Mouse (Mus musculus) kidney, embryonic 15.5 days (tissue): Measurements from ENCODE around the gene Olfr1305. TPM values are rescaled to one million over a fixed set of nuclear protein-coding genes. Genes with fewer than 3 reads are reported as not detected.

Source experiments
- ATAC-seq: fragments of 200-750 bp; cut with Nextera tagmentation; replicated peaks from 2 replicates; pipeline ENCODE4 v1.8.0; 2017; ENCODE audit warnings: moderate TSS enrichment; ENCODE audit not compliant: low FRiP score
- H3K27ac ChIP-seq: fragments of 300-500 bp; sonication (generic); 2 replicates; pipeline ENCODE4 v1.5.1; 2015; ENCODE audit warnings: mild to moderate bottlenecking, inconsistent platforms
- H3K27me3 ChIP-seq: fragments of 300-500 bp; sonication (generic); 2 replicates; pipeline ENCODE4 v1.6.1; 2015; ENCODE audit warnings: inconsistent platforms
- H3K36me3 ChIP-seq: fragments of 300-500 bp; sonication (generic); 2 replicates; pipeline ENCODE4 v1.6.1; 2015; ENCODE audit warnings: inconsistent platforms
- H3K4me1 ChIP-seq: fragments of 300-500 bp; sonication (generic); 2 replicates; pipeline ENCODE4 v1.6.1; 2015; ENCODE audit warnings: inconsistent platforms
- H3K4me2 ChIP-seq: fragments of 300-500 bp; sonication (generic); 2 replicates; pipeline ENCODE4 v1.6.1; 2015; ENCODE audit warnings: moderate library complexity, mild to moderate bottlenecking, inconsistent platforms
- H3K4me3 ChIP-seq: fragments of 300-500 bp; sonication (generic); replicated peaks from 2 replicates; pipeline ENCODE4 v1.5.1; 2015; ENCODE audit warnings: mild to moderate bottlenecking, inconsistent platforms
- H3K9ac ChIP-seq: fragments of 300-500 bp; sonication (generic); 2 replicates; pipeline ENCODE4 v1.6.1; 2015; ENCODE audit warnings: mild to moderate bottlenecking, inconsistent platforms
- H3K9me3 ChIP-seq: fragments of 300-500 bp; sonication (generic); replicated peaks from 2 replicates; pipeline ENCODE4 v1.6.1; 2016; ENCODE audit warnings: inconsistent platforms
- WGBS: fragments of 180-500 bp; shearing (Covaris S2); methylation state at CpG from one replicate; pipeline ENCODE4 v1.1.7; 2015; ENCODE audit warnings: mixed read lengths; 5-methylcytosine and 5-hydroxymethylcytosine counted together
- polyA plus RNA-seq: library from polyadenylated mRNA; unstranded; fragments of >200 nt; fragmentation: Nextera tagmentation; extraction: Ambion mirVana; gene quantifications from 2 replicates; pipeline ENCODE4 v1.2.1, GENCODE M21; 2015

Olfr1305 gene
- not detected in 2 replicates for polyA plus RNA-seq

- no peaks in the 10 kb centered on the region for H3K4me1 ChIP-seq
- no peaks in the 10 kb centered on the region for H3K9me3 ChIP-seq
- ATAC-seq: no peak
- H3K9ac ChIP-seq: no peak within 1 kb of the TSS
- H3K27me3 ChIP-seq: no peaks in the 10 kb centered on the region
- no peak within 1 kb of the TSS for H3K27ac ChIP-seq
- H3K4me3 ChIP-seq: no peak within 1 kb of the TSS
- H3K4me2 ChIP-seq: no peak within 1 kb of the TSS
- 87% methylated on average over 2 of the region's 2 CpGs for WGBS
- H3K36me3 ChIP-seq: no peaks in the 10 kb centered on the region
Observed at GRCm38 (mm10) chr2:111877049-111877448, at the start of gene Olfr1305. TSS of gene Olfr1305 (minus strand) at chr2:111877149.

GRCm38 (mm10) chr2:111916171-111916570, 39.2 kb upstream of the Olfr1305 start, which contains the start of gene Olfr1306:
TSS of gene Olfr1306 (minus strand) at chr2:111916271.
- Histone ChIP-seq H3K9ac (no peak within 1 kb of the TSS), H3K9me3 (no peaks in the 10 kb centered on the region), H3K4me1 (no peaks in the 10 kb centered on the region), H3K27me3 (no peaks in the 10 kb centered on the region), H3K4me3 (no peak within 1 kb of the TSS), H3K36me3 (no peaks in the 10 kb centered on the region), H3K4me2 (no peak within 1 kb of the TSS), H3K27ac (no peak within 1 kb of the TSS)
- WGBS: 83% methylated on average over 1 of the region's 1 CpGs
- ATAC-seq: no peak

GRCm38 (mm10) chr2:111820240-111820639, 56.7 kb downstream of the Olfr1305 start, which contains the start of gene Olfr1303:
TSS of gene Olfr1303 (minus strand) at chr2:111820340.
- Histone ChIP-seq H3K9me3 (no peaks in the 10 kb centered on the region), H3K4me2 (no peak within 1 kb of the TSS), H3K9ac (no peak within 1 kb of the TSS), H3K27ac (no peak within 1 kb of the TSS), H3K4me1 (no peaks in the 10 kb centered on the region), H3K36me3 (no peaks in the 10 kb centered on the region), H3K27me3 (no peaks in the 10 kb centered on the region), H3K4me3 (no peak within 1 kb of the TSS)
- ATAC-seq: no peak
- WGBS: 80% methylated on average over 2 of the region's 2 CpGs

Other genes starting within 250 kb of the Olfr1305 start
- not detected in 2 replicates for gene Olfr1298, start 227.9 kb downstream of the Olfr1305 start, polyA plus RNA-seq
- not detected in 2 replicates for gene Olfr1299, start 215.7 kb downstream of the Olfr1305 start, polyA plus RNA-seq
- not detected in 2 replicates for gene Olfr1301, start 126.1 kb downstream of the Olfr1305 start, polyA plus RNA-seq
- gene Olfr1302, start 99.7 kb downstream of the Olfr1305 start, polyA plus RNA-seq: not detected in 2 replicates
- gene Olfr1303, start 56.8 kb downstream of the Olfr1305 start, polyA plus RNA-seq: not detected in 2 replicates
- gene Olfr1306, start 39.1 kb upstream of the Olfr1305 start, polyA plus RNA-seq: not detected in 2 replicates
- gene Olfr1307, start 72.3 kb upstream of the Olfr1305 start, polyA plus RNA-seq: not detected in 2 replicates
- not detected in 2 replicates for gene Olfr1308, start 87.8 kb upstream of the Olfr1305 start, polyA plus RNA-seq
- not detected in 2 replicates for gene Olfr1309, start 113.1 kb upstream of the Olfr1305 start, polyA plus RNA-seq
- gene Olfr1310, start 135.6 kb upstream of the Olfr1305 start, polyA plus RNA-seq: not detected in 2 replicates
- not detected in 2 replicates for gene Olfr1311, start 147.3 kb upstream of the Olfr1305 start, polyA plus RNA-seq
- not detected in 2 replicates for gene Olfr1312, start 173.1 kb upstream of the Olfr1305 start, polyA plus RNA-seq
- not detected in 2 replicates for gene Olfr1313, start 200.7 kb upstream of the Olfr1305 start, polyA plus RNA-seq
- not detected in 2 replicates for gene Olfr1314, start 219.6 kb upstream of the Olfr1305 start, polyA plus RNA-seq
- not detected in 2 replicates for gene Olfr1315-ps1, start 238.3 kb upstream of the Olfr1305 start, polyA plus RNA-seq